Mouse (Mus musculus) CH12.LX (cell line): Measurements from ENCODE around the gene 1110002E22Rik. TPM values are rescaled to one million over a fixed set of nuclear protein-coding genes. Genes with fewer than 3 reads are reported as not detected.

Source experiments
- DNase-seq: peaks from one replicate; pipeline ENCODE4 v3.0.0-alpha.2; 2013; ENCODE audit errors: extremely low read depth
- H3K27ac ChIP-seq: 2 replicates; pipeline ENCODE4 v1.5.1; 2012; ENCODE audit warnings: low read depth, mild to moderate bottlenecking, control low read depth, moderate library complexity; ENCODE audit not compliant: insufficient read depth
- H3K27me3 ChIP-seq: replicated peaks from 2 replicates; pipeline ENCODE3; 2012; ENCODE audit warnings: inconsistent platforms
- H3K36me3 ChIP-seq, 2 experiments: replicated peaks in 1 of 2; 2 replicates each; pipeline versions ENCODE3 to v1.6.1; 2012; ENCODE audit warnings: inconsistent platforms in 1 of 2, low read length in 1 of 2, mild to moderate bottlenecking in 1 of 2, mixed read lengths in 1 of 2, moderate library complexity in 1 of 2; ENCODE audit not compliant: control insufficient read depth in 1 of 2, insufficient read depth in 1 of 2
- H3K4me1 ChIP-seq, 2 experiments: 2 replicates each; pipeline ENCODE4 v1.6.1; 2012; ENCODE audit warnings: inconsistent platforms in 1 of 2, moderate library complexity in 1 of 2; ENCODE audit not compliant: insufficient read depth in 2 of 2, control insufficient read depth in 1 of 2
- H3K4me2 ChIP-seq: 2 replicates; pipeline ENCODE4 v1.6.1; 2012; ENCODE audit warnings: low read depth, mild to moderate bottlenecking, control low read depth; ENCODE audit not compliant: poor library complexity, insufficient read depth, severe bottlenecking
- H3K4me3 ChIP-seq, 3 experiments: fragments of 150-350 bp in 1 of 3; sonication (generic) in 1 of 3; replicated peaks in 1 of 3; 2 replicates each; pipeline versions ENCODE3 to v1.5.1; 2011 to 2012; ENCODE audit warnings: low read depth in 2 of 3, low read length in 2 of 3, mild to moderate bottlenecking in 2 of 3, moderate library complexity in 2 of 3, control low read depth in 1 of 3, improper control_type of control experiment in 1 of 3, inconsistent platforms in 1 of 3, mixed read lengths in 1 of 3; ENCODE audit not compliant: poor library complexity in 1 of 3
- H3K79me2 ChIP-seq: replicated peaks from 2 replicates; pipeline ENCODE4 v1.6.1; 2012; ENCODE audit warnings: mild to moderate bottlenecking, moderate library complexity; ENCODE audit not compliant: control insufficient read depth, poor library complexity, insufficient read depth, severe bottlenecking; ENCODE audit errors: extremely low read depth
- H3K9ac ChIP-seq: 2 replicates; pipeline ENCODE4 v1.6.1; 2012; ENCODE audit warnings: low read depth, mild to moderate bottlenecking, control low read depth, moderate library complexity; ENCODE audit not compliant: insufficient read depth
- H3K9me3 ChIP-seq: replicated peaks from 2 replicates; pipeline ENCODE3; 2012; ENCODE audit warnings: low read length, inconsistent platforms, mixed read lengths
- BHLHE40 ChIP-seq: IDR thresholded peaks from 2 replicates; pipeline ENCODE4 v1.6.1; 2011; ENCODE audit warnings: mild to moderate bottlenecking, low read depth, low read length, improper control_type of control experiment
- E2F4 ChIP-seq: IDR thresholded peaks from 2 replicates; pipeline ENCODE4 v1.6.1; 2011; ENCODE audit warnings: low read depth, low read length, improper control_type of control experiment; ENCODE audit not compliant: insufficient replicate concordance
- ELF1 ChIP-seq: IDR thresholded peaks from 2 replicates; pipeline ENCODE4 v1.6.1; 2014; ENCODE audit warnings: low read depth, mild to moderate bottlenecking, inconsistent platforms, low read length, improper control_type of control experiment
- GABPA ChIP-seq: IDR thresholded peaks from 2 replicates; pipeline ENCODE4 v1.6.1; 2012; ENCODE audit warnings: low read depth, low read length, improper control_type of control experiment, inconsistent platforms; ENCODE audit not compliant: insufficient replicate concordance
- IRF4 ChIP-seq: IDR thresholded peaks from 2 replicates; pipeline ENCODE4 v1.6.1; 2014; ENCODE audit warnings: low read depth, mild to moderate bottlenecking, inconsistent platforms, low read length, improper control_type of control experiment
- JUN ChIP-seq: IDR thresholded peaks from 2 replicates; pipeline ENCODE4 v1.6.1; 2011; ENCODE audit warnings: low read depth, mild to moderate bottlenecking, low read length, improper control_type of control experiment, moderate library complexity; ENCODE audit not compliant: insufficient read depth
- JUND ChIP-seq: conservative IDR thresholded peaks from 2 replicates; pipeline ENCODE4 v1.6.1; 2011; ENCODE audit warnings: low read depth, low read length, improper control_type of control experiment
- MAX ChIP-seq: IDR thresholded peaks from 2 replicates; pipeline ENCODE4 v1.6.1; 2011; ENCODE audit warnings: low read length, improper control_type of control experiment
- MAZ ChIP-seq: IDR thresholded peaks from 2 replicates; pipeline ENCODE4 v1.6.1; 2012; ENCODE audit warnings: low read depth, mild to moderate bottlenecking, inconsistent platforms, low read length, improper control_type of control experiment, moderate library complexity
- MEF2A ChIP-seq: IDR thresholded peaks from 2 replicates; pipeline ENCODE4 v1.6.1; 2014; ENCODE audit warnings: low read depth, mild to moderate bottlenecking, inconsistent platforms, low read length, improper control_type of control experiment, borderline replicate concordance
- MXI1 ChIP-seq: IDR thresholded peaks from 2 replicates; pipeline ENCODE4 v1.6.1; 2011; ENCODE audit warnings: mild to moderate bottlenecking, low read depth, low read length, improper control_type of control experiment
- MYC ChIP-seq: IDR thresholded peaks from 2 replicates; pipeline ENCODE4 v1.6.1; 2011; ENCODE audit warnings: low read depth, mild to moderate bottlenecking, improper control_type of control experiment, low read length
- POLR2A ChIP-seq: IDR thresholded peaks from 2 replicates; pipeline ENCODE4 v1.6.1; 2011; ENCODE audit warnings: low read depth, mild to moderate bottlenecking, improper control_type of control experiment, low read length
- POLR2AphosphoS2 ChIP-seq: IDR thresholded peaks from 2 replicates; pipeline ENCODE4 v1.6.1; 2011; ENCODE audit warnings: low read depth, low read length, improper control_type of control experiment
- SIN3A ChIP-seq: IDR thresholded peaks from 2 replicates; pipeline ENCODE4 v1.6.1; 2012; ENCODE audit warnings: low read length, improper control_type of control experiment, inconsistent platforms
- SMC3 ChIP-seq: IDR thresholded peaks from 2 replicates; pipeline ENCODE4 v1.6.1; 2011; ENCODE audit warnings: low read depth, low read length, improper control_type of control experiment
- TBP ChIP-seq: conservative IDR thresholded peaks from 2 replicates; pipeline ENCODE4 v1.6.1; 2011; ENCODE audit warnings: low read depth, low read length, improper control_type of control experiment
- UBTF ChIP-seq: IDR thresholded peaks from 2 replicates; pipeline ENCODE4 v1.6.1; 2012; ENCODE audit warnings: low read depth, mild to moderate bottlenecking, inconsistent platforms, low read length, improper control_type of control experiment, moderate library complexity
- USF1 ChIP-seq: IDR thresholded peaks from 2 replicates; pipeline ENCODE4 v1.6.1; 2014; ENCODE audit warnings: low read depth, mild to moderate bottlenecking, inconsistent platforms, low read length, improper control_type of control experiment
- ZKSCAN1 ChIP-seq: IDR thresholded peaks from 2 replicates; pipeline ENCODE4 v1.6.1; 2012; ENCODE audit warnings: low read depth, inconsistent platforms, low read length, improper control_type of control experiment, borderline replicate concordance
- ZNF384 ChIP-seq: IDR thresholded peaks from 2 replicates; pipeline ENCODE4 v1.6.1; 2012; ENCODE audit warnings: low read depth, low read length, improper control_type of control experiment, inconsistent platforms
- dilution Hi-C: fragments of 300-500 bp; cut with MboI; formaldehyde crosslinking; loops from 2 replicates; pipeline ENCODE4 v1.14.3; 2020; ENCODE audit warnings: low sequenced_read_pairs; ENCODE audit not compliant: extremely low pct_unique_long_range_greater_than_20kb, extremely low pct_ligation_motif_present
- in situ Hi-C: fragments of 300-500 bp; cut with MboI; formaldehyde crosslinking; loops from 3 replicates; pipeline ENCODE4 v1.14.3; 2019; ENCODE audit warnings: low sequenced_read_pairs, low pct_ligation_motif_present, low pct_unique_long_range_greater_than_20kb, mixed read lengths
- polyA plus RNA-seq: library from polyadenylated mRNA; unstranded; fragments of >175 nt; gene quantifications from 2 replicates; pipeline ENCODE4 v1.2.1, GENCODE M21; 2012; ENCODE audit warnings: low read depth; ENCODE audit not compliant: insufficient read length
- total RNA-seq, 2 experiments: library from RNA; depleted of rRNA; stranded (reverse); fragments of 300-350 nt in 1 of 2; fragments of >200 nt in 1 of 2; gene quantifications; 2 replicates each; pipeline ENCODE4 v1.2.3; 2012 to 2014

Gene 1110002E22Rik
- total and polyA plus RNA-seq, 3 experiments = 0.66 to 2.3 (median 2.0) TPM

DNA sequence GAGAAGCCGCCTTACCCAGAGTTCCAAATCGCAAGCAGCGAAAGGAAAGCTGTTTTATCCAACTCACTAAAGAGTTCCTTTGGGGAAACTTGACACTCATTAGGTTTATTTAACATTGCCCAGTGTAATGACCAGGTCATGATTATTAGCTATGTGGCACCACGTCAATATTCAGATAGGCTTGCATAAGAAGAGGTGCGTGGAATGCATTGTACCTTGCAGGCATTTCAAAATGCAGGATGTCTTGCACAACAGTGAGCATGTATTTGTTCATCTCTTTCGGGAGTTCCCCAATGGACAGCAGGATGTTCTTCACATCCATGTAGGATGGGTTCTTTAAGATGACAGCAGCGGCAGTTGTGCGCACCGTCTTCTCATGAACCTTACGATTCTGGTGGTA is 42.0 kb downstream of the 1110002E22Rik start:
- no peak for DNase-seq
- no peak overlapping the region for H3K9ac ChIP-seq
- in situ Hi-C loops (no loop called here), dilution Hi-C loops (no loop called here)
- H3K4me2 ChIP-seq = no peak overlapping the region
- H3K36me3 ChIP-seq = peaks cover 6 to 18% of the 10 kb centered on the region in 2 experiments
- no peak overlapping the region for H3K4me3 ChIP-seq
- H3K9me3 ChIP-seq = no peaks in the 10 kb centered on the region
- H3K27ac ChIP-seq = no peak overlapping the region
- H3K4me1 ChIP-seq = no peaks in the 10 kb centered on the region
- H3K79me2 ChIP-seq = no peaks in the 10 kb centered on the region
- H3K27me3 ChIP-seq = no peaks in the 10 kb centered on the region
- TF ChIP-seq MAZ (no peak), GABPA (no peak), BHLHE40 (no peak), IRF4 (no peak), JUN (no peak), ZNF384 (no peak), UBTF (no peak), USF1 (no peak), SMC3 (no peak), MYC (no peak)

DNA sequence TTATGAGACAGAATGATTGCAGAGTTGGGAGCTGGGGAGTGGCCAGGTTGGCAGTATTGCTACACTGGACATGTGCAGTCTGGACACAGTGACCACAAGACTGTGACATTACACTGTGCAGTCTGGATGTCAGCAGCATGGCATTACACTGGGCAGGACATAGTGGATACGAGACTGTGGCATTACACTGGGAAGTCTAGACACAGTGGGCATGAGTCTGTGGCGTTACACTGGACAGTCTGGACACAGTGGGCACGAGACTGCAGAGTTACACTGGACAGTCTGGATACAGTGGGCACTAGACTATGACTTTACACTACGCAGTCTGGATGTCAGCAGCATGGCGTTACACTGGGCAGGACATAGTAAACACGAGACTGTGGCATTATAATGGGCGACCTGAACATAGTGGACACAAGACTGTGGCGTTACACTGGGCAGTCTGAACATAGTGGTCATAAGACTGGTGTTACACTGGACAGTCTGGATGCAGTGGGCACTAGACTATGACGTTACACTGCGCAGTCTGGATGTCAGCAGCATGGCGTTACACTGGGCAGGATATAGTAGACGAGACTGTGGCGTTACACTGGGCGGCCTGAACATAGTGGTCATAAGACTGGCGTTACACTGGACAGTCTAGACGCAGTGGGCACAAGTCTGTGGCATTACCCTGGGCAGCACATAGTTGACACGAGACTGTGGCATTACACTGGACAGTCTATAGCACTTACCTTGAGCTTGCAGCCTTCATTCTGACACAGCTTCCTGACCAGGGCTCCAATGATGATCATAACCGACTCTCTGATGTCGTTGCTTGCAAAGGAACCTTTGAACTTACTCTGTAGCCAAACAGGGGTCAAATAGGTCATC is 46.3 kb downstream of the 1110002E22Rik start:
- no peak overlapping the region for H3K4me3 ChIP-seq

More for the DNA sequence above, 46.3 kb downstream of the 1110002E22Rik start:
- Histone ChIP-seq H3K27ac (no peak overlapping the region), H3K4me1 (no peaks in the 10 kb centered on the region), H3K4me2 (no peak overlapping the region), H3K27me3 (no peaks in the 10 kb centered on the region), H3K79me2 (no peaks in the 10 kb centered on the region), H3K9ac (no peak overlapping the region), H3K36me3 (peaks cover 6 to 13% of the 10 kb centered on the region in 2 experiments), H3K9me3 (no peaks in the 10 kb centered on the region)
- no peak for TF ChIP-seq BHLHE40
- no peak for TF ChIP-seq MYC
- TF ChIP-seq E2F4 = no peak
- TF ChIP-seq SMC3 = no peak
- TF ChIP-seq ZKSCAN1 = no peak
- no peak for TF ChIP-seq TBP
- no peak for TF ChIP-seq MEF2A
- TF ChIP-seq MAX = no peak
- TF ChIP-seq JUND = no peak
- TF ChIP-seq POLR2A = no peak
- TF ChIP-seq SIN3A = no peak
- no peak for TF ChIP-seq MXI1
- no peak for TF ChIP-seq ELF1
- no peak for TF ChIP-seq POLR2AphosphoS2
- dilution Hi-C loops (no loop called here), in situ Hi-C loops (no loop called here)
- no peak for DNase-seq
